Comparison of ENCODE assay signal across 13 mouse cellular contexts in the genomic region with DNA sequence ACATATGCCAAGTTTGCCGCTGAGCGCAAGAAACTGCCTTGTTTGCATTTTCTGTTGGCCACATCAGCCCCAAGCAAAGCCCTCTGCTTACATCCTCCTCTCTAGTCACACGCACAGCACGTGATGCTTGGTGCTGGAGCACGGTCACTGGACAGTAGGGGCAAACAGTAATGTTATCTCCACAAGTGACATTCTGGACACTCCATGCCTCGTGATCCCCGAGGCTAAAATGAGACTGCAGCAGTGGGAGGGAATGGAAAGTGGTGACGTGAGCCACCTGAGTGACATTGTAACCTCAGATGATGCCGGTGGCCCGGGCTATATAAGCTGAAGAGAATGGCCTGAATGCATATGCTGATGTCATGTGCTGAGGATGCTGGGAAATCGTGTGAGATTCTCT. TPM values are rescaled to one million over a fixed set of nuclear protein-coding genes. Genes with fewer than 3 reads are reported as not detected.
DNase-seq lines count a peak whose midpoint lies in the region; ATAC-seq and TF ChIP-seq lines count a peak whose summit lies in the region.
"Had no signal": no experiment of that assay in that cellular context is flagged by ENCODE, and none has a peak within 500 bp of the region (broad histone marks: within the 10 kb centered on the region; RNA-seq: fewer than 3 reads in every experiment).

No protein-coding gene starts in this region.

- WGBS in kidney, adult 2 months = 63% methylated on average over 11 of the region's 11 CpGs
- 46% methylated on average over 11 of the region's 11 CpGs for WGBS in heart, embryonic 11.5 days (ENCODE audit: insufficient replicate concordance)
- WGBS in lung, adult 2 months = 68% methylated on average over 11 of the region's 11 CpGs

- no peaks in the 10 kb centered on the region for H3K27me3 ChIP-seq in kidney, adult 2 months (replicated peaks; ENCODE audit: control insufficient read depth, insufficient read depth, low read length)
- no peaks in the 10 kb centered on the region for H3K27me3 ChIP-seq in heart, embryonic 11.5 days (ENCODE audit: control insufficient read depth, insufficient read depth, low read length)

- peak; percentile 46; the same call in 1 of the 2 replicates for ATAC-seq in heart, embryonic 11.5 days (replicated peaks; ENCODE audit: insufficient number of reproducible peaks, low FRiP score, low TSS enrichment)

- H3K9me3 ChIP-seq in heart, embryonic 11.5 days (replicated peaks; ENCODE audit: control insufficient read depth, low read length) = no peaks in the 10 kb centered on the region
- H3K9me3 ChIP-seq: forebrain, embryonic 10.5 days had no signal

- DNase-seq in kidney, adult 2 months = peak; percentile 7
- DNase-seq in kidney, postnatal 25 days = no peak
- DNase-seq in gastrocnemius, adult 8-10 months (ENCODE audit: low spot score in 2 of 2) = peak; percentile 46 to 51
- peak; percentile 80 for DNase-seq in heart, postnatal 4 days
- no peak for DNase-seq in cerebellum, adult 11-12 months
- no peak for DNase-seq in cerebellum, adult 9-10 months
- DNase-seq in lung, adult 2 months = no peak
- DNase-seq: cerebellum, adult 9-11 months; layer of hippocampus, adult 9-11 months; thymus, postnatal 4 days had no signal

- H3K27ac ChIP-seq in kidney, adult 2 months (ENCODE audit: insufficient read depth, low read depth, low read length) = no peak overlapping the region
- H3K27ac ChIP-seq in heart, embryonic 11.5 days (ENCODE audit: low read depth, low read length) = peak overlapping the region; percentile 80
- H3K27ac ChIP-seq: forebrain, embryonic 10.5 days; hindbrain, embryonic 14.5 days had no signal

- TF ChIP-seq POLR2A in kidney, adult 2 months (IDR thresholded peaks at IDR 0.05; ENCODE audit: low read depth, low read length) = no peak
- TF ChIP-seq POLR2A in lung, adult 2 months (IDR thresholded peaks at IDR 0.05; ENCODE audit: borderline replicate concordance, extremely low read depth, low read depth, low read length) = no peak

- H3K4me1 ChIP-seq in kidney, adult 2 months (ENCODE audit: control insufficient read depth, insufficient read depth, low read length) = no peaks in the 10 kb centered on the region
- peaks cover 16% of the 10 kb centered on the region; the same call in 1 of the 2 replicates for H3K4me1 ChIP-seq in heart, embryonic 11.5 days (ENCODE audit: control insufficient read depth, insufficient read depth, low read length)
- H3K4me1 ChIP-seq in lung, adult 2 months (ENCODE audit: control insufficient read depth, insufficient read depth, low read length) = no peaks in the 10 kb centered on the region; the same call in 1 of the 2 replicates
- H3K4me1 ChIP-seq: forebrain, embryonic 10.5 days had no signal

- H3K4me2 ChIP-seq in heart, embryonic 11.5 days = peak overlapping the region; percentile 31
- H3K4me2 ChIP-seq: hindbrain, embryonic 14.5 days had no signal

- H3K36me3 ChIP-seq in kidney, adult 2 months (ENCODE audit: control insufficient read depth, insufficient read depth, low read length) = no peaks in the 10 kb centered on the region
- no peaks in the 10 kb centered on the region for H3K36me3 ChIP-seq in heart, embryonic 11.5 days (ENCODE audit: control insufficient read depth, insufficient read depth, low read length)
- H3K36me3 ChIP-seq: forebrain, embryonic 10.5 days had no signal

- TF ChIP-seq CTCF in kidney, adult 2 months (conservative IDR thresholded peaks at IDR 0.05; ENCODE audit: insufficient read depth, insufficient read length, low read depth, low read length) = no peak
- no peak for TF ChIP-seq CTCF in lung, adult 2 months (IDR thresholded peaks at IDR 0.05; ENCODE audit: insufficient read depth, low read length)

- no peak overlapping the region for H3K4me3 ChIP-seq in kidney, adult 2 months (ENCODE audit: insufficient read depth, low read depth, low read length)
- no peak overlapping the region for H3K4me3 ChIP-seq in heart, embryonic 11.5 days (ENCODE audit: low read depth, low read length)
- no peak overlapping the region for H3K4me3 ChIP-seq in lung, adult 2 months (replicated peaks; ENCODE audit: extremely low read depth, low read depth, low read length)
- H3K4me3 ChIP-seq: forebrain, embryonic 10.5 days had no signal

- no peak overlapping the region; the same call in 1 of the 2 replicates for H3K9ac ChIP-seq in heart, embryonic 11.5 days (ENCODE audit: low read depth, low read length)
- H3K9ac ChIP-seq: hindbrain, embryonic 14.5 days had no signal

RNA-seq across cellular contexts. Expression of a gene that starts 24.9 kb away (rescaled TPM):
- 16.0 and 19.5 TPM in 2 replicates for polyA plus RNA-seq in kidney, adult 2 months (2012; rRNA removed)
- total RNA-seq in gastrocnemius, adult 8-10 months (2022) = 10 to 100 TPM in 3 of 4 experiments, 1 to 10 TPM in 1; 9.7 to 16.3 (median 13.4) TPM
- polyA plus RNA-seq in heart, embryonic 11.5 days (2014; fragmentation: Nextera tagmentation; extraction: Ambion mirVana) = 15.1 and 16.6 TPM in 2 replicates
- 10 to 100 TPM; 19.8 to 20.4 TPM for total RNA-seq in heart, postnatal 4 days (2021)
- 21.6 and 23.5 TPM in 2 replicates for polyA plus RNA-seq in lung, adult 2 months (2012; rRNA removed)

RNA-seq across cellular contexts. Expression of a gene that starts 29.4 kb away (rescaled TPM):
- 2.3 and 25.0 TPM in 2 replicates for polyA plus RNA-seq in kidney, adult 2 months (2012; rRNA removed)
- 100 to 1,000 TPM; 853 to 990 (median 915) TPM for total RNA-seq in gastrocnemius, adult 8-10 months (2022)
- polyA plus RNA-seq in heart, embryonic 11.5 days (2014; fragmentation: Nextera tagmentation; extraction: Ambion mirVana) = 1,008 and 1,229 TPM in 2 replicates
- total RNA-seq in heart, postnatal 4 days (2021) = 1,000 to 10,000 TPM; 2,111 to 2,171 TPM
- polyA plus RNA-seq in lung, adult 2 months (2012; rRNA removed) = 40.0 and 61.4 TPM in 2 replicates

Comparison
In these comparisons a context has a peak if more than half of its experiments do, and no peak if none do; other contexts are left out.
1. DNase-seq: peak in kidney, adult 2 months (single experiment), gastrocnemius, adult 8-10 months (2 of 2) and heart, postnatal 4 days (single experiment); none in kidney, postnatal 25 days (0 of 2), cerebellum, adult 11-12 months (single experiment), cerebellum, adult 9-10 months (single experiment) and lung, adult 2 months (single experiment).
2. RNA of a gene that starts 29.4 kb away (polyA plus RNA-seq): 1,008 to 1,229 TPM in heart, embryonic 11.5 days; 40.0 to 61.4 TPM in lung, adult 2 months and 2.3 to 25.0 TPM in kidney, adult 2 months; every median in the first group is over 10 times any median in the second.